Mouse (Mus musculus) skeletal muscle tissue, adult 2 months (tissue): Measurements from ENCODE around the gene Ece1.

ENCODE experiments used
- DNase-seq: peaks from one replicate; pipeline ENCODE4 v3.0.0-alpha.2; 2012; ENCODE audit warnings: low read depth, low spot score

Ece1 gene

GRCm38 (mm10) chr4:137855741-137856341 is 6.2 kb upstream of the Ece1 start:
- peak; percentile 79 for DNase-seq

- DNase-seq, result no peak
These were observed 4.9 kb upstream of the Ece1 start for GRCm38 (mm10) chr4:137857116-137857515.

DNA sequence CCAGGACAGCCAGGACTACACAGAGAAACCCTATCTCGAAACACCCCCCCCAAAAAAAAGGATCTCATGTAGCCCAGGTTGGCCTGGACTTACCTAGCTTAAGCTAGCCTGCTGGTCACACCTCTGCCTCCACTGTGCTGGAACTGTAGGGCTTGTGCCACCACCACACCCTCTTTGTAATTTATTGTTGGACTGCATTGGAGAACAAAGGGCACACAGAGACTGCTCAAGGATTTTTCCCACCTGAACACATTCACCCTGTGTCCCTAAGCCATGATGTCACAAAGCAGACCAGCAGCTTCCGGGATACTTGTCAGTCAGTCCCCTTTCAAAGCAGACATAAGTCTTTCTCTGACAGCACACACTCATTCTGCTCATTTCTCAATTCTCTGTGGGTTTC is 3.7 kb upstream of the Ece1 start:
- no peak for DNase-seq

DNA sequence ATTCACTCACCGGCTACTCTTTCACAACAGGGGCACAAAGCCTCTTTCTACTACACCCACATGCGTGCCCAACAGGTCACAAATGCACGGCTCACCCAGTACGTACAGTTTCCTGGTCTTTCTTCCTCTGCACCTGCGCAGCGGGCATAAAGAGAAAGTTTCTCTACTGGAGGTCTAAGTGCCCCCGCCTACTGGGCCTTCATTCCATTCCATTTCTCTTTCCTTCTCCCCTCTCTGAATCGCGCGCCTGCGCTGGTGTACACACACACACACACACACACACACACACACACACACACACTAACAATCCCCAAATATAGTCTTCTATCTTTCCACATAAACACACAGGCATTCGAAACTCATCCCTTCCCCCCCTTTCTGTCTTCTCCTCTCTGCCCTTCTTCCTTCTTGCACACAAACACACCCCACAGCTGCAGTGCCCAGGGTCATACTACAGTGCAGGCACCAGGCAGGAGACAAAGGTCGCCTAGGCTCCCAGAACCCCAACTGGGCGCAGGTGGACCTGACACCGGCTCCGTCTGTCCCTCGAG is 501 bp upstream of the Ece1 start:
- no peak for DNase-seq

DNA sequence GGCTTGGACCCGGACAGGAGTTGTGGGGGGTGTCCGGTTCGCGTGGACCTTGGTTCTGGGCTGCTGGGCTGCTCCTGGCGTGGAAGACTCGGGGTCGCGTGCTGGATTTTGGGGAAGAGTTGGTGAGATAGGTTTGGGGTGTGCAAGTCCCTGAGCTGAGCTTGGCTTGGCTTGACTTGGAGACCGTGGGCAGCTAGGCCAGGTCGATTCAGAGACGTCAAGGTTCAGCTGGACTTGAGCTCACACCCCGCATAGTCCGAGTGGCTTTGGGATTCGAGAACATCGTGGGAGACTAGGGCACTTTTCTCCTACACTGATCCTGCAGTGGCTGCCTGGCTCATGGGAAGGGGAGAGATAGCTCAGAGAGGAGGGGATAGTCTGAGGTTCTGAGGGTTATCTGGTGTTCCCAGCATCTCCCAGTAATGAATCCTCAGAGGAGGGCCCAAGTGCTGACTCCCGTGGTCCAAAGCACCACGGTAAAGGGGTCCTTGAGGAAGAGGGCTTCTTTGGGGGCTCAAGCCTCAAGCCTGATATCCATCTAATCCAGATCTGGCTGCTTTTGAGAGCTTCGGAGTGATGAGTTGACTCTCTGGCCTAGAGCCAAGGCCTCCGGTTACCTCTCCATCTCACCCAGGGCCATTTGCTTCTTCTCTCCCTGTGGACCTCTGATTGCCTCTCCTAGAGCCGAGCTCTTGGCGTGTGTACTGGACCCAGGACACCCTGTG is 641 bp downstream of the Ece1 start:
- no peak for DNase-seq

DNA sequence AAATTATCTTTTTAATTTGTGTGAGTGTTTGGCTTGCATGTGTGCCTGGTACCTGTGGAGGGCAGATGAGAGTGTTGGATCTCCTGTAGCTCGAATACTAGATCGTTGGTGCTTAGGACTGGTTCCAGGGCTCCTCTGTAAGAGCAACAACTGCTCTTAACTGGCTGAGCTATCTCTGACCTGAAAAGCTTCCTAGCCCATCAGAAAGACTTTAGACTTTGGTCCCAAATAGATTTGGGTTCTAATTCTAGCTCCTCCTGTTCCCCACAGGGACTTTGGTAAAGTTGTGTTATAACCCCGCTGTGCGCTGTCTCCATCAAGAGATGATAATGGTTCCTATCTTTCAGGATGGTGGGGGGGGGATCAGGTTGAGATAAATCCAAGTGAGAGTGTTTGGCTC is 2.0 kb downstream of the Ece1 start:
- no peak for DNase-seq

DNA sequence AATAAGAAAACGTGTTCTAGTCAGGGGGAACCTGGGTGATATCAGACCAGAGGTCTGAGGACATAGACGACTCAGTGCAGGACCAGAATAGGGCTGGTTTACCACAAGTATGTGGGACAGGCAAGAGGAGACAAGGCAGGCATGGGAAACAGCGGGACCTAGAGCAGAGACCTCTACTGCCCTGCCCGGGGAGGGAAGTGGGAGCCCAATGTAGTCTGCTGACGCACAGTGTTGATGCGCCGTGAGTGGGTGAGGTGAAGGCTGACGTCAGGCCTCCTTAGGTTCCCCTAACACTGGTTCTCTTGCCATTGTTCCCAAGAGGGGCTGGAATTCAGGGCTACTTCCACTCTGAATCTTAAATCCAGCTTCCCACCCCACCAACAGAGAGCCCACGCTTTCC is 2.7 kb downstream of the Ece1 start:
- DNase-seq, result no peak

DNA sequence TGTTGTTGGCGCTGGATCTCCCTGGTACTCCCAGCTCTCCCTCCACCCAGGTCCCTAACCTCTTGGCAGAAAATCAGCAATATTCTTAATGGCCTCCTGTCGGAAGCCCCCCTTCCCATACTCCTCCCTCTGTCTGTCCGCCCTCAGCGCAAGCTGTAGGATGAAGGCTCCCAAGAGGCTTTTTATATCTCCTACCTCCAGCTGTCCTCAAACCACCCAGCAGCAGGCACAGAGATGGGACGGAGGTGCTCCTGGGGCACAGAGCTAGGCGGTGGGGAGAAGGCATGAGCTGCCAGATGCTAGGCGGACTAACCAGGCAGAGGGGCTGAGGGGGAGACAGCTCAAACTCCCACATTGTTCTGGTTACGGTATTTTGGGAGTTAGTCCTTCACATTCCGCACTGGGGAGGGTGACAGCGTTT is 3.2 kb downstream of the Ece1 start:
- DNase-seq, result no peak

DNA sequence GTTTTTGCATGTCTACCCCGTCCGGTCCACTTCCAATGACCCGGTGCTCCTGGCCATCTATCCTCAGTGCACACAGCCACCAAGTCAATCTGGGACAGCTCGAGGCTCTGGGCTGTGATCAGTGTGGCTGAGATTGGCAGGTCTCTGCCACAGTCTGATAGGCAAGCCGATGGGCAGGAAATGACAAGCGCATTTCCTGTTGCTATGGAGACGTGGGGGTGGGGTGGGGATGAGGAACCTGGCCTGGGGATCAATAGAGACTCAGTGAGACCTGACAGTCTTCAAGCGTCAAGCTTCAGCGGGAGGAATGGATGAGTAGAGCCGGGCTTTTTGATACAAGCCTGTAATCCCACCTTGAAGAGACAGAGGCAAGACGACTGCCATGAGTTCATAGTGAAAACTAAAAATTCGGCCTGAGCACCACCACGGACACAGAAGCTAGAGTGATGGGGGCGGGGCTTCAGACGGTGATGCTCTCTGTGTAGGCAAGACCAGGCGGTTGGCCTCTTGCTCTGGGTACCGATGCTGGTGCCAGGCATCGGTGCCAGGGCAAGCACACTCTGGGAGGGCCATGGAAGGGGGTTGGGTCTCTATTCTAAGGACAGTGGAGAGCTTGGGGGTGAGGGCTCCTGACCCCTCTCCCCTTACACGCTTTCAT is 4.3 kb downstream of the Ece1 start:
- no peak for DNase-seq

GRCm38 (mm10) chr4:137867225-137867624 is 5.2 kb downstream of the Ece1 start:
- no peak for DNase-seq

DNA sequence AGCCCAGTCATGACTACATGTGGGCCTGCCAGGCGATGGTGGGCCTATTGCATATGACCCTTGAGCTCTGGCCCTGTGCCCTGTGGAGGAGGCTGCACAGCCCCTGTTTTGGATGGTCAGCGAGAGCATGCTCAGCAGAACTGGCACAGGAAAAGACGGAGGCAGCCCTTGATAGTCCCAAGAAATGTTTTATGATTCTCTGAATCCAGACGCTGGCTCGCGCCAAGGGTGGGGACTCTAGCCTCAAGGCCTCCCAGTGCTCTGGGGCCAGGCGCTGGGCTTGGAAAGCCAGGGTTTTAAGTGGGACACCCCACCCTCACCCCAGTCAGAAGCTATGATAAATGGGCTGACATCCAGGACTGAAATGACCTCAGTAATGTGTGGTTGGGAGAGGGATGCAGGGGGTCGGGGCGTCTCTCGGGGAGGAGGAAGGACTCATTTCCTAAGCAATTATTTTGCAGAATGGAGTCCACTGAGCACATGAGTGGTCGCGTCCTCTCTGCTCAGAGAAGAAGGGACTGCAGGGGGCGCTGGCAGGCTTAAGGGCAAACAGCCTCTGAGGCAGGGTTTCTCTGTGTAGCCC is 5.7 kb downstream of the Ece1 start:
- DNase-seq, result peak; percentile 78

- DNase-seq, result no peak
These were observed 7.7 kb downstream of the Ece1 start for GRCm38 (mm10) chr4:137869667-137870274.

- no peak for DNase-seq
These were observed 8.9 kb downstream of the Ece1 start for GRCm38 (mm10) chr4:137870979-137871378.

DNA sequence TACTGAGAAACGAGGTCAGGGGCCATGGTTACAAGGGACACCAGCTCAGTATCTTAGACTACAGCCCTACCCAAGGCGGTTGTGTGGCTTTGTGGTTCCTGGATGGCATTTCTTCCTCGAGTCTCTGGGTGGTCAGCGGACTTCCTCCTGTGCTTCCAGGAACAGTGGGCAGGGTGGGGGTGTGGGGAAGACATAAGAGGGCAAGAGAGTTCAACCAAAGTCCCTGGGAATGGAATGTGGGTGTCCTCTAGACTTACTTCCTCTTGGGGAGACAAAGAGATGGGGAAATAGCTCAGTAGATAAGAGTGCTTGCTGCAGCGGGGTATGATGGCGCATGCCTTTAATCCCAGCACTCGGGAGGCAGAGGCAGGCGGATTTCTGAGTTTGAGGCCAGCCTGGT is 9.4 kb downstream of the Ece1 start:
- DNase-seq, result no peak

GRCm38 (mm10) chr4:137874337-137874736 is 12.3 kb downstream of the Ece1 start:
- no peak for DNase-seq

DNA sequence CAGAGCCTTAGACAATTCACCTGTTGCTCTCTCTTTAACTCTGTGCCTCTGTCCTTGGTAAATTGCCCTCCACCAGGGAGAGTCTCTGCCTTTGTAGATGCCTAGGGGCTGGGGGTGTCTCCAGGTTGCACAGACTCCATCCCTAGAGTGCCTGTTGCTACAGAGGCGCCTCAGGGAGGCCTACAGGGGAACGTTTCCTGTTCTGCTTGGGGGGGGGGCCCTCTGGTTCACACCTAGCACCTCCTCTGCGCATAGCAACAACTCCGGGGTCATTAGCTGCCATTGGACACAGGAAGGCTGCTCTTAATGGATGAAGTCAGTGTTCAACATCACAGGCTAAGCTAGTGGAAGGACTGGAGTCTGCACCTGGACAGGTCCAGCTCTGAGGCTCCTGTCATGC is 12.8 kb downstream of the Ece1 start:
- DNase-seq, result no peak

DNA sequence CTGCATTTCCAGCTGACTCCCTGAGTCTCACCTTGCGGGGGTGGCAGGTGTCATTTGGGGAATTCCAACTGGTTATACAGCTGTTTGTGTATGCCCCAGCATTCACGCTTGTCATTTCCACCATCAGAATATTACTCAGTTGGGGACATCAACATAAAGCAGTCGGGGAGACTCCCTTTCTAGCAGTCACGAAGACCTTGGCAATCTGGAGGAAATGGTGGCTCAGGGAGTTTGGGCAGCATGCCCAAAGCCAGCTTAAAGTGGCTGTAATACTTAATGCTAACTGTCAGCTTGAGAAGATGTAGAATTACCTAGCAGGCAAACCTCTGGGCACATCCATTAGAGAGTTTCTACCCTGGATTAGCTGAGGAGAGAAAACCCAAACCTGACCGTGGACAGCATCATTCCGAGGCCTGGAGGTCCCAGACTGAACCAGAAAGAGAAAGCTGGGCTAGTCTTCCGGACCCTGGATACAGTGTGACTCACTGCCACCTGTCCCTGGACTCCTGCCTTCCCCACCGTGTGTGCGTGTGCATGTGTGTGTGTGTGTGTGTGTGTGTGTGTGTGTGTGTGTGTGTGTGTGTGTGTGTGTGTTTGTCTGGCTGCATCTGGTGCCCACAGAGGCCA is 13.5 kb downstream of the Ece1 start:
- DNase-seq, result no peak

- DNase-seq, result no peak
These were observed 14.8 kb downstream of the Ece1 start for GRCm38 (mm10) chr4:137876834-137877233.

DNA sequence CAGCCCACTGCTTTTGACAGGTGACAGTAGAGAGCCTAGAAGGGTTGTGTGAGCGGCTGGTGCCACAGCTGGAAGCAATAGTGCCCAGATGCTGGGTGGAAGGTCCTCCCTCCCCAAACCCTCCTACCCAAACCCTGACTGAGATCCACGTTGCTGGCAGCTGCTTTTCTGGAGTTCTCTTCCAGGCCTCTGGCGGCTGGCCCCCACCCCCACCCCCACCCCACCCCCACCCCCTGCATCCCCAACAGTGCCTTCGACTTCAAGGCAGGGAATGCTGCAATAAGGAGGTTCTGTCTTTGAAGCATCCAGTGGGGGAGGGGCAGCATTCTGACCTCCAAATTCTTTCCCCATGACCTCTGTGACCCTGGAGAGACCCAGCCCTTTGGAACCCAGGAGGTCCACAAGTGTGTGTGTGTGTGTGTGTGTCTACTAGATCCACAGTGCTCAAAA is 15.4 kb downstream of the Ece1 start:
- no peak for DNase-seq

GRCm38 (mm10) chr4:137879383-137880156 is 17.5 kb downstream of the Ece1 start:
- DNase-seq, result peak; percentile 52

DNA sequence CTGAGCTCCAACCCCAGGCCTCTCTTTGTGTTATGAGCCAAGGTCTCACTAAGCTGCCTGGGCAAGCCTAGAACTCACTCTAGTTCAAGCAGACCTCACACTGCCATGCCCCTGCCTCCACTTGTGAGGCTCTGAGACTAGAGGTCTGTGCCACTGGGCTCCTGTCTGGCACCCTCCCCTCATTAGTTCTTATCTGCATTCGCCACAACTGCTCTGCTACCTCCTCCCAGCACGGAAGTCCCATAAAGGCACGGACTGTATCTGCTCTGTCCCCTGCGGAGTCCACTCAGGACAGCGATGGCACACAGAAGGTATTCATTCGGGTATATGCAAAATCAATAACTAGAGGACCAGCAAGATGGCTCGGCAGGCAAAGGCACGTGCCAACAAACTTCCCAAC is 19.4 kb downstream of the Ece1 start:
- no peak for DNase-seq
